Comparison of ENCODE assay signal across 13 mouse cellular contexts in the genomic region with DNA sequence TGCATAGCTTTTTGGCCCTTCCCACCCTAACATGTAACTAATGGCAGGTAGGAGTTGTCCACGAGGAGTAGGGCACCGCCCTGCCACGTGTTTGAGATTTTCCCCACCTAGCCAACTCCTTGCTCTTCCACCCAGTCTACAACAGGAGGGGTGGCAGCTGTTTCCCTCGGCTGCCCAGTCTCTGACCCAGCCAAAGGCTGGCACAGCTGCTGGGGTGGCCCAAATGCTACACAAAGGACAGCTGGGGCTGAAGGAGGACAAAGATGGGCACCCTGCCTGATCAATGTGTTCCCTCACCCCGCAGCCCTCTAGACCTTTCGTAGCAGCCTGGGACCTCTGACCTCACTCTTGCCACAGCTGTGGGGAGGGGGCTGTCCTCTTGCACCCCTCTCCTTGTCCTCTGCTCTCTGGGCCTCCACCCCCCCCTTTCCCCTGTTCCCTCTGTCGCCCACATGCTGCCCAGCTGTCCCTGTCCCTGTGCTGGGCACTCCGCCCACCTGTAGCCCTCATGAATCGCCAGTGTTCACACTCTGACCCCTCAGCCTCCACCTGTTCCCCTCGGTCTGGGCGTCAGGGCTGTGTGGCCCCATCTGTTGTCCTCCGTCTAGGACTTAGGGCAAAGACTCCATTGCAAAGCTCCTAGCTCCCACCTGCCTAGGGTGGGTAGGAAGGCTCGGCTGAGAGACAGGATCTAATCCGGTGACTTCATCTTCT. TPM values are rescaled to one million over a fixed set of nuclear protein-coding genes. Genes with fewer than 3 reads are reported as not detected.
DNase-seq lines count a peak whose midpoint lies in the region; ATAC-seq and TF ChIP-seq lines count a peak whose summit lies in the region.
"Had no signal": no experiment of that assay in that cellular context is flagged by ENCODE, and none has a peak within 500 bp of the region (broad histone marks: within the 10 kb centered on the region; RNA-seq: fewer than 3 reads in every experiment).

No protein-coding gene starts in this region.

- H3K27ac ChIP-seq in forebrain, embryonic 16.5 days (ENCODE audit: low read length): no peak overlapping the region
- no peak overlapping the region for H3K27ac ChIP-seq in forebrain, embryonic 11.5 days (ENCODE audit: low read depth, low read length)
- no peak overlapping the region for H3K27ac ChIP-seq in lung, postnatal 0 days (ENCODE audit: low read length)
- no peak overlapping the region for H3K27ac ChIP-seq in embryonic facial prominence, embryonic 15.5 days (replicated peaks)
- no peak overlapping the region for H3K27ac ChIP-seq in midbrain, postnatal 0 days (ENCODE audit: low read depth, low read length)
- H3K27ac ChIP-seq: liver, embryonic 15.5 days; midbrain, embryonic 12.5 days had no signal

- H3K36me3 ChIP-seq in forebrain, embryonic 16.5 days (ENCODE audit: control insufficient read depth, insufficient read depth): no peaks in the 10 kb centered on the region
- H3K36me3 ChIP-seq in forebrain, embryonic 11.5 days (ENCODE audit: control insufficient read depth, insufficient read depth, low read length): no peaks in the 10 kb centered on the region
- H3K36me3 ChIP-seq in lung, postnatal 0 days (ENCODE audit: insufficient read depth, low read length): no peaks in the 10 kb centered on the region
- H3K36me3 ChIP-seq in embryonic facial prominence, embryonic 15.5 days: no peaks in the 10 kb centered on the region
- H3K36me3 ChIP-seq in midbrain, postnatal 0 days (ENCODE audit: insufficient read depth, low read length): no peaks in the 10 kb centered on the region
- H3K36me3 ChIP-seq: liver, embryonic 15.5 days; midbrain, embryonic 12.5 days had no signal

- H3K4me2 ChIP-seq in forebrain, embryonic 16.5 days (ENCODE audit: low read length): no peak overlapping the region
- no peak overlapping the region for H3K4me2 ChIP-seq in forebrain, embryonic 11.5 days (ENCODE audit: low read depth, low read length, severe bottlenecking)
- no peak overlapping the region for H3K4me2 ChIP-seq in lung, postnatal 0 days (replicated peaks; ENCODE audit: low read depth, low read length)
- H3K4me2 ChIP-seq in embryonic facial prominence, embryonic 15.5 days (replicated peaks): no peak overlapping the region
- no peak overlapping the region for H3K4me2 ChIP-seq in midbrain, postnatal 0 days (ENCODE audit: low read depth, low read length, poor library complexity, severe bottlenecking)
- H3K4me2 ChIP-seq: liver, embryonic 15.5 days had no signal

- H3K27me3 ChIP-seq in forebrain, embryonic 16.5 days (replicated peaks; ENCODE audit: control insufficient read depth, insufficient read depth, low read length): 0 out of 2 replicates have a peak, but pooled peaks cover 2% of the 10 kb centered on the region
- H3K27me3 ChIP-seq in forebrain, embryonic 11.5 days (ENCODE audit: control insufficient read depth, insufficient read depth, low read length): no peaks in the 10 kb centered on the region
- no peaks in the 10 kb centered on the region for H3K27me3 ChIP-seq in lung, postnatal 0 days (replicated peaks; ENCODE audit: insufficient read depth, low read length)
- no peaks in the 10 kb centered on the region for H3K27me3 ChIP-seq in embryonic facial prominence, embryonic 15.5 days
- H3K27me3 ChIP-seq in midbrain, postnatal 0 days (ENCODE audit: insufficient read depth, low read length): no peaks in the 10 kb centered on the region
- H3K27me3 ChIP-seq: liver, embryonic 15.5 days had no signal

- no peaks in the 10 kb centered on the region for H3K9me3 ChIP-seq in forebrain, embryonic 16.5 days (ENCODE audit: control insufficient read depth, low read length)
- H3K9me3 ChIP-seq in forebrain, embryonic 11.5 days (ENCODE audit: control insufficient read depth, low read length): no peaks in the 10 kb centered on the region
- no peaks in the 10 kb centered on the region for H3K9me3 ChIP-seq in lung, postnatal 0 days (ENCODE audit: low read length)
- H3K9me3 ChIP-seq in embryonic facial prominence, embryonic 15.5 days (replicated peaks): no peaks in the 10 kb centered on the region
- no peaks in the 10 kb centered on the region for H3K9me3 ChIP-seq in midbrain, postnatal 0 days (ENCODE audit: low read length)
- H3K9me3 ChIP-seq: liver, embryonic 15.5 days; midbrain, embryonic 12.5 days had no signal

- 81% methylated on average over 14 of the region's 14 CpGs for WGBS in forebrain, embryonic 16.5 days
- WGBS in forebrain, embryonic 11.5 days: 84% methylated on average over 14 of the region's 14 CpGs
- WGBS in lung, postnatal 0 days: 74% methylated on average over 14 of the region's 14 CpGs
- 76% methylated on average over 14 of the region's 14 CpGs for WGBS in embryonic facial prominence, embryonic 15.5 days
- 79% methylated on average over 14 of the region's 14 CpGs for WGBS in midbrain, postnatal 0 days

- no peak for TF ChIP-seq EP300 in lung, postnatal 0 days (IDR thresholded peaks at IDR 0.05)

- H3K4me3 ChIP-seq in forebrain, embryonic 16.5 days (replicated peaks; ENCODE audit: low read length): no peak overlapping the region
- no peak overlapping the region for H3K4me3 ChIP-seq in forebrain, embryonic 11.5 days (ENCODE audit: low read depth, low read length)
- no peak overlapping the region for H3K4me3 ChIP-seq in lung, postnatal 0 days (ENCODE audit: low read depth, low read length)
- no peak overlapping the region for H3K4me3 ChIP-seq in embryonic facial prominence, embryonic 15.5 days (replicated peaks)
- no peak overlapping the region for H3K4me3 ChIP-seq in midbrain, postnatal 0 days (ENCODE audit: low read depth, low read length)
- H3K4me3 ChIP-seq: liver, embryonic 15.5 days had no signal

- ATAC-seq in forebrain, embryonic 16.5 days: peak; percentile 10; the same call in 1 of the 2 replicates
- no peak for ATAC-seq in forebrain, embryonic 11.5 days (replicated peaks; ENCODE audit: low FRiP score)
- peak; percentile 35 for ATAC-seq in lung, postnatal 0 days
- ATAC-seq in embryonic facial prominence, embryonic 15.5 days (ENCODE audit: insufficient number of reproducible peaks, low FRiP score, low TSS enrichment, low read depth): peak; percentile 79
- peak; percentile 36; the same call in 1 of the 2 replicates for ATAC-seq in midbrain, postnatal 0 days (ENCODE audit: low FRiP score)

- no peak for DNase-seq in forebrain, embryonic 11.5 days (ENCODE audit: low spot score)
- no peak for DNase-seq in lung, postnatal 0 days (ENCODE audit: low spot score)
- DNase-seq in lung, adult 18-20 months: no peak
- no peak for DNase-seq in midbrain, postnatal 0 days (ENCODE audit: low spot score)
- DNase-seq in embryo, embryonic 9.5 days (ENCODE audit: extremely low spot score): no peak
- DNase-seq in ovary, postnatal 14 days (ENCODE audit: low spot score): no peak
- DNase-seq: right cerebral cortex, postnatal 14 days had no signal

- peaks cover 2% of the 10 kb centered on the region; the same call in 1 of the 2 replicates for H3K4me1 ChIP-seq in forebrain, embryonic 16.5 days (replicated peaks; ENCODE audit: control insufficient read depth, insufficient read depth, low read length)
- H3K4me1 ChIP-seq in forebrain, embryonic 11.5 days (replicated peaks; ENCODE audit: control insufficient read depth, insufficient read depth, low read length): 0 out of 2 replicates have a peak, but pooled peaks cover 2% of the 10 kb centered on the region
- H3K4me1 ChIP-seq in lung, postnatal 0 days (ENCODE audit: insufficient read depth, low read depth, low read length): no peaks in the 10 kb centered on the region
- peaks cover 17% of the 10 kb centered on the region for H3K4me1 ChIP-seq in embryonic facial prominence, embryonic 15.5 days
- no peaks in the 10 kb centered on the region for H3K4me1 ChIP-seq in midbrain, postnatal 0 days (ENCODE audit: insufficient read depth, low read length)

- TF ChIP-seq CTCF in lung, postnatal 0 days (IDR thresholded peaks at IDR 0.05): no peak
- TF ChIP-seq CTCF in midbrain, postnatal 0 days (IDR thresholded peaks at IDR 0.05): no peak

- H3K9ac ChIP-seq in forebrain, embryonic 16.5 days (replicated peaks; ENCODE audit: low read depth, low read length): no peak overlapping the region
- H3K9ac ChIP-seq in forebrain, embryonic 11.5 days (ENCODE audit: low read length): no peak overlapping the region
- H3K9ac ChIP-seq in lung, postnatal 0 days (replicated peaks; ENCODE audit: low read depth): no peak overlapping the region
- H3K9ac ChIP-seq in embryonic facial prominence, embryonic 15.5 days: no peak overlapping the region
- H3K9ac ChIP-seq in midbrain, postnatal 0 days (replicated peaks; ENCODE audit: low read length, poor library complexity, severe bottlenecking): no peak overlapping the region
- H3K9ac ChIP-seq: liver, embryonic 15.5 days had no signal

RNA-seq across cellular contexts. Expression of a gene that starts 9.9 kb away (rescaled TPM):
- 21.3 and 21.5 TPM in 2 replicates for polyA plus RNA-seq in forebrain, embryonic 16.5 days (2015; fragmentation: Nextera tagmentation; extraction: Ambion mirVana)
- 0.59 and 0.84 TPM in 2 replicates for polyA plus RNA-seq in forebrain, embryonic 11.5 days (2014; fragmentation: Nextera tagmentation; extraction: Ambion mirVana)
- 4.8 and 4.9 TPM in 2 replicates for polyA plus RNA-seq in lung, postnatal 0 days (2015; fragmentation: Nextera tagmentation; extraction: Ambion mirVana)
- 3.8 and 4.1 TPM in 2 replicates for polyA plus RNA-seq in embryonic facial prominence, embryonic 15.5 days (2015; fragmentation: Nextera tagmentation; extraction: Ambion mirVana)
- total RNA-seq in midbrain, postnatal 0 days (2014; rRNA removed): 45.1 and 54.2 TPM in 2 replicates
- polyA plus RNA-seq in midbrain, postnatal 0 days (2015; fragmentation: Nextera tagmentation; extraction: Ambion mirVana): 32.5 and 35.6 TPM in 2 replicates

RNA-seq across cellular contexts. Expression of a gene that starts 44.6 kb away (rescaled TPM):
- polyA plus RNA-seq in forebrain, embryonic 16.5 days (2015; fragmentation: Nextera tagmentation; extraction: Ambion mirVana): 0.32 TPM in 1 of 2 replicates, not detected in the other
- polyA plus RNA-seq in forebrain, embryonic 11.5 days (2014; fragmentation: Nextera tagmentation; extraction: Ambion mirVana): not detected in 2 replicates
- not detected in 2 replicates for polyA plus RNA-seq in lung, postnatal 0 days (2015; fragmentation: Nextera tagmentation; extraction: Ambion mirVana)
- 186 and 239 TPM in 2 replicates for polyA plus RNA-seq in embryonic facial prominence, embryonic 15.5 days (2015; fragmentation: Nextera tagmentation; extraction: Ambion mirVana)
- total RNA-seq in midbrain, postnatal 0 days (2014; rRNA removed): 0.11 and 0.19 TPM in 2 replicates
- polyA plus RNA-seq in midbrain, postnatal 0 days (2015; fragmentation: Nextera tagmentation; extraction: Ambion mirVana): not detected in 2 replicates
- total RNA-seq: hematopoietic stem cell, adult 5-6 weeks; layer of hippocampus, postnatal 10 days had no signal

RNA-seq across cellular contexts. Expression of a gene that starts 51.9 kb away (rescaled TPM):
- 0.24 TPM in 1 of 2 replicates, not detected in the other for polyA plus RNA-seq in forebrain, embryonic 16.5 days (2015; fragmentation: Nextera tagmentation; extraction: Ambion mirVana)
- not detected in 2 replicates for polyA plus RNA-seq in forebrain, embryonic 11.5 days (2014; fragmentation: Nextera tagmentation; extraction: Ambion mirVana)
- 0.18 and 0.38 TPM in 2 replicates for polyA plus RNA-seq in lung, postnatal 0 days (2015; fragmentation: Nextera tagmentation; extraction: Ambion mirVana)
- 102 and 127 TPM in 2 replicates for polyA plus RNA-seq in embryonic facial prominence, embryonic 15.5 days (2015; fragmentation: Nextera tagmentation; extraction: Ambion mirVana)
- not detected in 2 replicates for total RNA-seq in midbrain, postnatal 0 days (2014; rRNA removed)
- polyA plus RNA-seq in midbrain, postnatal 0 days (2015; fragmentation: Nextera tagmentation; extraction: Ambion mirVana): 0.12 TPM in 1 of 2 replicates, not detected in the other
- total RNA-seq: hematopoietic stem cell, adult 5-6 weeks; layer of hippocampus, postnatal 10 days had no signal
- polyA plus RNA-seq: midbrain, embryonic 12.5 days had no signal

Comparison
In these comparisons a context has a peak if more than half of its experiments do, and no peak if none do; other contexts are left out.
1. RNA of a gene that starts 44.6 kb away (polyA plus RNA-seq): 186 to 239 TPM in embryonic facial prominence, embryonic 15.5 days; 0.32 TPM in forebrain, embryonic 16.5 days, not detected in lung, postnatal 0 days, not detected in midbrain, postnatal 0 days and not detected in forebrain, embryonic 11.5 days; every median in the first group is over 100 times any median in the second.
2. RNA of a gene that starts 51.9 kb away (polyA plus RNA-seq): 102 to 127 TPM in embryonic facial prominence, embryonic 15.5 days; 0.18 to 0.38 TPM in lung, postnatal 0 days, not detected in forebrain, embryonic 11.5 days, 0.24 TPM in forebrain, embryonic 16.5 days and 0.12 TPM in midbrain, postnatal 0 days; every median in the first group is over 10 times any median in the second.